Comparison of ENCODE assay signal across 25 mouse cellular contexts in genomic region chr11:114202486-114202885, GRCm38 (mm10).
"Had no signal": no experiment of that assay in that cellular context is flagged by ENCODE, and none has a peak within 500 bp of the region (broad histone marks: within the 10 kb centered on the region; RNA-seq: fewer than 3 reads in every experiment).

No protein-coding gene starts in this region.

- ATAC-seq: intestine, postnatal 0 days; liver, embryonic 12.5 days; midbrain, embryonic 15.5 days had no signal

- H3K36me3 ChIP-seq: limb, embryonic 13.5 days; liver, embryonic 12.5 days; liver, embryonic 15.5 days; lung, embryonic 15.5 days; midbrain, embryonic 10.5 days; midbrain, embryonic 15.5 days; neural tube, embryonic 12.5 days; neural tube, embryonic 15.5 days had no signal

- H3K4me1 ChIP-seq: liver, embryonic 12.5 days; liver, embryonic 15.5 days had no signal

- H3K27ac ChIP-seq: kidney, postnatal 0 days; left cerebral cortex, adult 2 months; limb, embryonic 13.5 days; liver, embryonic 12.5 days; liver, embryonic 15.5 days; lung, embryonic 15.5 days; midbrain, embryonic 10.5 days; midbrain, embryonic 15.5 days; neural tube, embryonic 12.5 days; neural tube, embryonic 15.5 days; stomach, postnatal 0 days had no signal

- DNase-seq: kidney, adult 2 months; kidney, postnatal 36 days; layer of hippocampus, postnatal 36 days; left cerebral cortex, postnatal 4 days; liver; lung, adult 18-20 months; lung, postnatal 10 days; lung, postnatal 36 days; right cerebral cortex, adult 18-20 months; right cerebral cortex, postnatal 14 days; right cerebral cortex, postnatal 4 days; thymus, adult 18-20 months had no signal

- H3K27me3 ChIP-seq: limb, embryonic 13.5 days; liver, embryonic 12.5 days; liver, embryonic 15.5 days; lung, embryonic 15.5 days; midbrain, embryonic 15.5 days; neural tube, embryonic 12.5 days; neural tube, embryonic 15.5 days had no signal

- H3K9me3 ChIP-seq: limb, embryonic 13.5 days; liver, embryonic 12.5 days; liver, embryonic 15.5 days; lung, embryonic 15.5 days; midbrain, embryonic 10.5 days; midbrain, embryonic 15.5 days; neural tube, embryonic 12.5 days; neural tube, embryonic 15.5 days had no signal

- H3K4me2 ChIP-seq: limb, embryonic 13.5 days; liver, embryonic 12.5 days; liver, embryonic 15.5 days; lung, embryonic 15.5 days; midbrain, embryonic 15.5 days; neural tube, embryonic 12.5 days; neural tube, embryonic 15.5 days had no signal

- H3K9ac ChIP-seq: limb, embryonic 13.5 days; liver, embryonic 12.5 days; liver, embryonic 15.5 days; lung, embryonic 15.5 days; midbrain, embryonic 15.5 days; neural tube, embryonic 12.5 days; neural tube, embryonic 15.5 days had no signal

- H3K4me3 ChIP-seq: left cerebral cortex, adult 2 months; limb, embryonic 13.5 days; liver, embryonic 12.5 days; liver, embryonic 15.5 days; lung, embryonic 15.5 days; megakaryocyte, embryonic 14.5 days; midbrain, embryonic 10.5 days; midbrain, embryonic 15.5 days; neural tube, embryonic 12.5 days; neural tube, embryonic 15.5 days had no signal
